Mouse (Mus musculus): ENCODE results near the gene Rhof.
"Not testable (repeated sequence)": the region's sequence is repeated elsewhere in the genome, so short reads cannot be mapped to it uniquely, and the experiment has no call there.

Rhof gene

GRCm38 (mm10) chr5:123064207-123064606, 68.3 kb downstream of the Rhof start:
- peak; percentile 88 to 94 for DNase-seq

DNA sequence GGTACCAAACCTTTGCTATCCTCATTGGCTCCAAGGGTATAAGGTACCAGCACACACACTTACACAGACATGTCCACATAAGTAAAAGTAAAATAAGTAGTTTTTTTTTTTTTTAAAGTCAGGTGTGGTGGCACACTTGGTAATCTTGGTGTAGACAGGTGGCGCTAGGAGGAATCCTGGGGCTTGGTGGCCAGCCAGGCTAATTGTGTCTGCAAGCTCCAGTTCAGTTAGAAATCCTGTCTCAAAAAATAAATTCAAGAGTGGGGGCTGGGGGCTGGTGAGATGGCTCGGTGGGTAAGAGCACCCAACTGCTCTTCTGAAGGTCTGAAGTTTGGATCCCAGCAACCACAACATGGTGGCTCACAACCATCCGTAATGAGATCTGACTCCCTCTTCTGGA, 69.4 kb downstream of the Rhof start:
- peak; percentile 50 to 54 for DNase-seq

GRCm38 (mm10) chr5:123061402-123061749, 71.1 kb downstream of the Rhof start:
- not testable (repeated sequence) for DNase-seq

DNA sequence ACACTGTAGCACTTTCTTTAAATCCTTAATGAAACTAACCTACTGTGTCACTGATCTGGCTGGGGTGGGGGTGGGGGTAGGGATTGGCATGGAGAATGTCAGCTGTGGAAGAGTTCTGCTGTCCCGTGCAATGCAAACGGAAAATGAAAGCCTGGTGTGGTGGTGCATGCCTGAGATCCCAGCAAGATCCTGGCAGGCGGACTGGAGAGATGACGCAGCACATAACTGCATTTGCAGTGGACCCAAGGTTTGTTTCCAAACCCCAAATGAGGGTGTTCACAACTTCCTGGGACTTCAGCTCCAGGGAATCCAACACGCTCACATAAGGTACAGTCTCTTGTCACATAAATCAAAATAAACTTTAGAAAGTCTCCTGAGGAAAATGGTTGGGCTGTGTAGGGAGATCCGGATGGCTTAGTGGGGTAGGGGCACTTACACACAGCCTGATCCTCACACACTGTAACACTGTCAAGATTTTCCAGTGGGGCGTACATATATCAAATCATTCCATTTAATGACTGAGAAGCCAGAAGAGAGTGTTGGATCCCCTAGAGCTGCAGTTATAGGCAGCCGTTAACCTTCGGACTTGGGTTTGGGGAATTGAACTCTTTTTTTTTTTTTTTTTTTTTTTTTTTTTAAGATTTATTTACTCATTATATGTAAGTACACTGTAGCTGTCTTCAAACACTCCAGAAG, 71.6 kb downstream of the Rhof start:
- no peak for DNase-seq

DNA sequence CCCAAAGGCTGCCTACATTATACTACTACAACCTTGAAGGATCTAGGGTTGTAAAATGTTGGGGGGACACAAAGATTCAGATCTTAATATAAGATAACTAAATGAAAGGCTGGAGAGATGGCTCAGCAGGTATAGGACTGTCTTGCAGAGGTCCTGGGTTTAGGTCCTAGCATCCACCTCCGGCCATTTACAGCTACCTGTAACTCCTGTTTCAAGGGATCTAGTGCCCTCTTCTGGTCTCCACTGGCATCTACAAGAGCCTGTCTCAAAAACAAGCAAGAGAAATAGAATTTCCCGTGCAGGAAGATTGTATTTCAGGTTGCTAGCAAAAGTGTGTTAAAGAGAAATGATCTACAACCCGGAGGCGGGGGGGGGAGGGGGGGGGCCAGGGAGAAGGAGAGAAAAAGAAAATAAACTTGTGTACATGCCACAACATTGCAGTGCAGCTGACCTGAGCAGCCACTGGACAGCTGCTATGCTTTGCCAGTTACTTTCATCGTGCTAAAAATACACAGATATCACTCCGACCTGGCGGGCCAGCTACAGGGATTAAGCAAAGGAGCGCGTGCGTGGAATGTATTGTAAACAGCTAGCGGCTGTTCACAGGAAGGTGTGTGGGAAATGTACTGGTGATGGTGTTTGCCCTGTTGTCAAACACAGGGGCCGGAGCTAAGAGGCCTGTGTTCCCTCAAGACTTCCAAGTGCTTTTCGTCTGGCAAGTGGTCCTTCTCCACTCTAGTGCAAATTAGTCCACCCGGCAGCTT, 72.6 kb downstream of the Rhof start:
- peak; percentile 55 to 69 for DNase-seq

- no peak for DNase-seq
Observed at GRCm38 (mm10) chr5:123058251-123059102, 74.0 kb downstream of the Rhof start.

- peak; percentile 99 to 100 for DNase-seq
Observed at GRCm38 (mm10) chr5:123057366-123058250, 74.9 kb downstream of the Rhof start.
